Mouse (Mus musculus): ENCODE data around the gene Med19.
A peak's percentile ranks its signal among the peaks of the same experiment; 100 is the strongest.

Med19 gene

GRCm38 (mm10) chr2:84720718-84721117 is 42.5 kb downstream of the Med19 start:
- no peak for DNase-seq

DNA sequence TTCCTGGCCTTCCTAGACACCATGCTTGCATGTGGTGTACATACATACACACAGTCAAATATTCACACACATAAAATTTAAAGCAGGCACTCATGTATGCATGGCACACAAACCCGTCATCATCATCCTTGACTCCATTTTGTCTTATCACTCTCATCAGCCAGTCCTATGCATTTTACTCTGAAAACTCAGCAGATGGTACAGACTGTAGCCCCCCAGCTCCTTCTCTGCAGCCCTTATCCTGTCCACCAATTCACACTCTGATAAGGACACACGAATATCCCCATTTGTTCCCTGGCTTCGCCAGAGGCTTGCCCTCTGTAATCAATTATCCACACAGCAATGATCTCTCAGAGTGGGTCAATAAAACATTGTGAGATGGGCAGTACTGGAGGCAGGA is 43.0 kb downstream of the Med19 start:
- no peak for DNase-seq

DNA sequence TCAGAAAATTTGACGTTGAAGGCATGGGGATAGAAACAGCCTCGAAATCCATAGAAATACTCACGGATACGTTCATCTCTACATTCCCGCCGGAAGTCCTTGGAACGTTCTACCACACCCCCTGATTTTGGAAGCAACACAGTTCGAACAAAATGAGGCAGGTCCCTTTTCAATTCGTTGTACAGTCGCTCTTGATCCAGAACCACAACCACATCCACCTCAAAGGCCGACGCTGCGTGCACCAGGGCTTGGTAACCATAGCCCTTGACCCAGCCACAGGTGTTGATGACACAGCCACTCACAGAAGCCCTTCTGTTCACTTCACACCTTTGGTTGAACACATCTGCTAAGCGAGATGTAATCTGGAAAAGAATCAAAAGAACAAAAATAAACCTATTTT is 45.7 kb downstream of the Med19 start:
- no peak for DNase-seq

- peak in 1 of 2 experiments; percentile 4 for DNase-seq
Observed at GRCm38 (mm10) chr2:84725770-84726169, 47.6 kb downstream of the Med19 start.

GRCm38 (mm10) chr2:84726716-84727115 is 48.5 kb downstream of the Med19 start:
- DNase-seq = no peak

DNA sequence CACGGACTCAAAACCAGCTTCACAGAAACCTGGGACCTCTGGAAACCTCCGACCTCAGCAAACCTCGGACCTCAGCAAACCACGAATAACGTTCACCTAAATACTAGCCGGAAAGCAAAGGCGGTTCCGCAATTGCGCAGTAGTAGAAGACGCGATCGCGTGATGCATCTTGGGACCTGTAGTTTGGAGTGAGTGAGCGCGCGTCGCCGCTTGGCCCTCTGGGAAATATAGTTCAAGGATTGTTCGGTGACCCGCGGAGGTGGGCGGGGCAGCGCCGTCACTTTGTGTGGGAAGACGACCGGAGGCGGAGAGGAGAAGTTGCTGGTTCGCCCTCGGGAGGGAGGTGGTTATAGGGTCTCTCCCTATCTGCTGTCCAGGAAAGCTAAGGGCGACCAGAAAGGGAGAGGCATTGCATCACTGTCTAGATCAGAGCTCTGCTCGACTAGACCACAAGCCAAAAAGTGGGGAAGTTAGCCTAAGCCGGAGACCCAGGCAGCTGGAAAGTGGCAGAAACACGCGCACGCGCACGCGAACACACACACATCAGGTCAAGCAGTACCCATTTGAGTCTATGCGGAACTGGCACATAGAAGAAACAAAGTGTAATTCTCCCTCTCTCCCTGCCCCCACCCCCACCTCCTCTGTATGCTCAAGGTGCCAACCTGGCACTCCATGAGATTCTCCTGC is 49.1 kb downstream of the Med19 start, which contains the start of gene Clp1:
Clp1 (minus strand) TSS at position 179 of the 687 bp plus-strand sequence.
- DNase-seq = peak; percentile 96 to 98

DNA sequence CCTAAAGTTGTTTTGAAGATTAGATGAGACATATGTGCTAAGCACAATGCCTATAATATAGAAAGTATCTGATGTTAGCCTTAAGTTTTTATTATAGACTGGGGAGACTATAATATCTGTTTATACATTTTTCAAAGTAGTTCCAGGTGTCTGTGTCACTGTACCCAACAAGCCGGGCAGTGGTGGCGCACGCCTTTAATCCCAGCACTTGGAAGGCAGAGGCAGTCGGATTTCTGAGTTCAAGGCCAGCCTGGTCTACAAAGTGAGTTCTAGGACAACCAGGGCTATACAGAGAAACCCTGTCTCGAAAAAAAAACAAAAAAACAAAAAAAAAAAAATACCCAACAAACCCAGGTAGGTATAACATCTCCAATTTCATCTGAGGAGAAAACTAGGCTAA is 50.0 kb downstream of the Med19 start:
- DNase-seq = peak in 1 of 2 experiments; percentile 7

- DNase-seq = no peak
Observed at GRCm38 (mm10) chr2:84731206-84731605, 53.0 kb downstream of the Med19 start.

DNA sequence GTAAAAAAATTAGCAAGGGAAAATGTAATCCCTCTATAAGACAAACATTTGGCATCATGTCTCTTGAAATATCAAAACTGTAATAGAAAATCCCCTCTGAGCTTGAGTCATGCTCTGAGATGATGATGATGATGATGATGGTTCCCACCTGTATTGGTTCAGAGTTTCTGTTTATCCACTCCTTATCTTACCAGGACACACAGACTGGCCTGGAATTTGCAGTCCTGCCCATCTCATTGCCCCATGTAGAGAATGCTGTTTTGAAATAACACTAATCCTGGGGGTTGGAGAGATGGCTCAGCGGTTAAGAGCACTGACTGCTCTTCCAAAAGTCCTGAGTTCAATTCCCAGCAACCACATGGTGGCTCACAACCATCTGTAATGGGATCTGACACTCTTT is 54.2 kb downstream of the Med19 start:
- DNase-seq = no peak

DNA sequence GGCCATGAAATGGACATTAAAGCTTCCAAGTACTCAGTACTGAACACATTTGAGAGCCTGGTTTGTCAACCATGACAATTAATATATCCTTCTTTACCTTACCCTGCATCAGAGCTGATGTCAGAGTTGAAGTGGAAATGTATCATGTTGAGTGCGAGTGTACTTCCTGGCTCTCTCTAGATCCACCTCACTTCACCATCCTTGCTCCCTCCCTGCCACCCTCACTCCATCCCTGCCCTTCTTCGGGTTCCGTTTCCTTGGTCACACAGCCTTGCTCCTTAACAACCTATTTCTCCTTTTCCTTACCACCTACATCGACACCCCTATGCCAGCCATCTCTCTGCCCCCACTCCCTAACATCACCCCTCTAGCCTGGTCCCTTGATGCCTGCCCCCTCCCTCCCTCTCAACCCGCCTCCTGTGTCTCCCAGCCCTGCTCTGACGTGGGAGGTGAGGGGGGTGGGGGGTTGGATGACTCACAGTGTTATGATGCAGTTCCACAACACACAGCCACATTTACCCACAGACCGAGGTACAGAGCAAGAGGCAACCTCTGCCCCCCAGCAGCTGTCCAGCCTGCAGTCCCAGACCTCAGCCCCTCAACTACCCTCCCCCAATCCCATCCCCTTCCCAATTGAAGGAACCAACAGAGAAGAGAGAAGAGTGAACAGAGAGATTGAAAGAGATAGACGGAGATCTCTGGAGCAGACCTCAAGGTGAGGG is 55.5 kb downstream of the Med19 start, which contains the start of gene Ypel4:
Ypel4 (plus strand) TSS at position 480 of the 722 bp plus-strand sequence.
- DNase-seq = peak; percentile 90 to 91

GRCm38 (mm10) chr2:84734351-84734864 is 56.2 kb downstream of the Med19 start:
- peak; percentile 69 to 75 for DNase-seq

GRCm38 (mm10) chr2:84734919-84735318 is 56.7 kb downstream of the Med19 start:
- DNase-seq = peak; percentile 54 to 59

GRCm38 (mm10) chr2:84735346-84735920 is 57.2 kb downstream of the Med19 start:
- peak in 1 of 2 experiments; percentile 12 for DNase-seq

- DNase-seq = peak; percentile 57 to 61
Observed at GRCm38 (mm10) chr2:84736312-84737161, 58.3 kb downstream of the Med19 start.

DNA sequence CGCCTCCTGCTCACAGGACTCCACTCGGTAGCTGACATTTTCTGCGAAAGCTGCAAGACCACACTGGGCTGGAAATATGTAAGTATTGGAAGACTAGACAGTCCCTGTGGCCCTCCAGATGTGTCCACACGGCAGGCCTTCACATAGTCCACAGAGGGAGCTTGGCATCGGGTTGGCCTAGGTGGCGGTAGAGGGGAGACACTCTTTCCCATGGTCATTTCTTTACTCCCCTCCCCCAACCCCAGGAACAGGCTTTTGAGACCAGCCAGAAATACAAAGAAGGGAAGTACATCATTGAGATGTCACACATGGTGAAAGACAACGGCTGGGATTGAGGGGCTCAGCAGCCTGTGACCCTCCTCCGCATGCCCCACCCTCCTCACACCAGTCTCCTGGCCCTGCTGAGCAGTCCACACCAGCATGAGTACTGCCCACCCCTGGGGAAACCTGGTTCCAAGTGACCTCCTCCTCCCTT is 59.3 kb downstream of the Med19 start:
- peak; percentile 62 to 67 for DNase-seq

Data from cerebellum, postnatal 10 days (tissue).